Mouse (Mus musculus) C2C12 (cell line): ENCODE results near the gene Myh6. TPM values are rescaled to one million over a fixed set of nuclear protein-coding genes. Genes with fewer than 3 reads are reported as not detected.
"Not testable (repeated sequence)": the region's sequence is repeated elsewhere in the genome, so short reads cannot be mapped to it uniquely, and the experiment has no call there.

Experiments
- H3K27me3 ChIP-seq: one replicate; pipeline ENCODE4 v1.6.1; 2011; ENCODE audit not compliant: control insufficient read depth, insufficient read depth, insufficient read length
- H3K36me3 ChIP-seq: one replicate; pipeline ENCODE4 v1.6.1; 2011; ENCODE audit not compliant: control insufficient read depth, insufficient read depth
- H3K4me3 ChIP-seq: one replicate; pipeline ENCODE4 v1.5.1; 2011; ENCODE audit warnings: mild to moderate bottlenecking, control low read depth; ENCODE audit not compliant: poor library complexity, insufficient read depth, severe bottlenecking
- H3K79me2 ChIP-seq: one replicate; pipeline ENCODE4 v1.6.1; 2011; ENCODE audit not compliant: control insufficient read depth, insufficient read depth
- H3K79me3 ChIP-seq: one replicate; pipeline ENCODE4 v1.6.1; 2011; ENCODE audit warnings: low read depth, control low read depth
- H3ac ChIP-seq: one replicate; pipeline ENCODE3; 2011; ENCODE audit warnings: low read depth; ENCODE audit not compliant: control insufficient read depth, insufficient read length
- CEBPB ChIP-seq: IDR thresholded peaks from one replicate; pipeline ENCODE4 v1.6.1; 2011; ENCODE audit warnings: low read depth, mild to moderate bottlenecking, control low read depth, moderate library complexity
- CTCF ChIP-seq: IDR thresholded peaks from one replicate; pipeline ENCODE4 v1.5.1; 2011; ENCODE audit not compliant: control insufficient read depth, insufficient read depth, insufficient read length
- FOSL1 ChIP-seq: IDR thresholded peaks from one replicate; pipeline ENCODE4 v1.8.0; 2011; ENCODE audit warnings: mild to moderate bottlenecking, low read length; ENCODE audit not compliant: poor library complexity, insufficient read depth, severe bottlenecking
- MAX ChIP-seq: IDR thresholded peaks from one replicate; pipeline ENCODE4 v1.6.1; 2011; ENCODE audit warnings: mild to moderate bottlenecking, control low read depth
- MYOD1 ChIP-seq: IDR thresholded peaks from one replicate; pipeline ENCODE4 v1.6.1; 2011; ENCODE audit warnings: low read depth; ENCODE audit not compliant: control insufficient read depth, insufficient read length
- MYOG ChIP-seq: IDR thresholded peaks from one replicate; pipeline ENCODE4 v1.6.1; 2011; ENCODE audit not compliant: control insufficient read depth, insufficient read length; ENCODE audit errors: extremely low read depth
- USF1 ChIP-seq: IDR thresholded peaks from one replicate; pipeline ENCODE4 v1.6.1; 2011; ENCODE audit warnings: low read depth, mild to moderate bottlenecking, control low read depth, moderate library complexity
- polyA plus RNA-seq: library from polyadenylated mRNA; unstranded; fragments of >200 nt; fragmentation: generic; extraction: Trizol; gene quantifications from one replicate; pipeline ENCODE4 v1.2.1, GENCODE M21; 2012; ENCODE audit warnings: missing spikeins

The Myh6 gene
- polyA plus RNA-seq, 1 experiment: 0.02 TPM

- Histone ChIP-seq H3K79me3 (no peaks in the 10 kb centered on the region), H3K4me3 (no peak overlapping the region), H3K79me2 (no peaks in the 10 kb centered on the region), H3K27me3 (peaks cover 61% of the 10 kb centered on the region), H3K36me3 (no peaks in the 10 kb centered on the region), H3ac (no peak overlapping the region)
- no peak for TF ChIP-seq CTCF
- no peak for TF ChIP-seq CEBPB
- no peak for TF ChIP-seq USF1
Measured at GRCm38 (mm10) chr14:54965631-54966030, 1.1 kb downstream of the Myh6 start.

- H3K27me3 ChIP-seq: peaks cover 55% of the 10 kb centered on the region
- H3K36me3 ChIP-seq: no peaks in the 10 kb centered on the region
Measured at GRCm38 (mm10) chr14:54965044-54965443, 1.7 kb downstream of the Myh6 start.

GRCm38 (mm10) chr14:54963727-54964126 is 3.0 kb downstream of the Myh6 start:
- peaks cover 55% of the 10 kb centered on the region for H3K27me3 ChIP-seq
- H3K4me3 ChIP-seq: no peak overlapping the region
- no peaks in the 10 kb centered on the region for H3K79me2 ChIP-seq
- H3K36me3 ChIP-seq: no peaks in the 10 kb centered on the region
- no peaks in the 10 kb centered on the region for H3K79me3 ChIP-seq
- H3ac ChIP-seq: no peak overlapping the region
- TF ChIP-seq MYOD1: no peak
- no peak for TF ChIP-seq MYOG
- TF ChIP-seq CTCF: no peak
- TF ChIP-seq MAX: no peak
- no peak for TF ChIP-seq FOSL1
- no peak for TF ChIP-seq USF1
- no peak for TF ChIP-seq CEBPB

More at GRCm38 (mm10) chr14:54965044-54965443, 1.7 kb downstream of the Myh6 start:
- Histone ChIP-seq H3ac (no peak overlapping the region), H3K79me2 (no peaks in the 10 kb centered on the region), H3K79me3 (no peaks in the 10 kb centered on the region), H3K4me3 (no peak overlapping the region)
- no peak for TF ChIP-seq MAX
- TF ChIP-seq CEBPB: no peak
- TF ChIP-seq CTCF: no peak
- TF ChIP-seq FOSL1: no peak
- TF ChIP-seq MYOG: no peak
- no peak for TF ChIP-seq USF1
- TF ChIP-seq MYOD1: no peak

- peaks cover 56% of the 10 kb centered on the region for H3K27me3 ChIP-seq
- no peaks in the 10 kb centered on the region for H3K79me3 ChIP-seq
- H3K79me2 ChIP-seq: no peaks in the 10 kb centered on the region
- no peak overlapping the region for H3K4me3 ChIP-seq
- H3K36me3 ChIP-seq: no peaks in the 10 kb centered on the region
- TF ChIP-seq MYOG (no peak), MAX (no peak), CEBPB (no peak), USF1 (no peak), FOSL1 (no peak), MYOD1 (no peak), CTCF (no peak)
- no peak overlapping the region for H3ac ChIP-seq
Measured at GRCm38 (mm10) chr14:54962714-54963113, 4.0 kb downstream of the Myh6 start.

GRCm38 (mm10) chr14:54961487-54961886 is 5.2 kb downstream of the Myh6 start:
- Histone ChIP-seq H3K27me3 (peaks cover 56% of the 10 kb centered on the region), H3K79me3 (no peaks in the 10 kb centered on the region), H3K36me3 (no peaks in the 10 kb centered on the region), H3K79me2 (no peaks in the 10 kb centered on the region), H3ac (no peak overlapping the region), H3K4me3 (no peak overlapping the region)
- TF ChIP-seq MAX (no peak), MYOD1 (no peak), CEBPB (no peak), MYOG (no peak), CTCF (no peak), FOSL1 (no peak), USF1 (no peak)

- no peak overlapping the region for H3K4me3 ChIP-seq
- peaks cover 53% of the 10 kb centered on the region for H3K27me3 ChIP-seq
- TF ChIP-seq MYOD1 (no peak), USF1 (no peak), CEBPB (no peak), CTCF (no peak), MAX (no peak), MYOG (no peak), FOSL1 (no peak)
- H3K79me2 ChIP-seq: no peaks in the 10 kb centered on the region
- no peak overlapping the region for H3ac ChIP-seq
- H3K79me3 ChIP-seq: no peaks in the 10 kb centered on the region
- no peaks in the 10 kb centered on the region for H3K36me3 ChIP-seq
Measured at GRCm38 (mm10) chr14:54960769-54961168, 6.0 kb downstream of the Myh6 start.

- not testable (repeated sequence) for H3K36me3 ChIP-seq, H3K79me3 ChIP-seq, H3K79me2 ChIP-seq, H3K4me3 ChIP-seq, H3ac ChIP-seq
- H3K27me3 ChIP-seq: peaks cover 50% of the 10 kb centered on the region
Measured at GRCm38 (mm10) chr14:54959853-54960613, 6.7 kb downstream of the Myh6 start.
